Mouse (Mus musculus): ENCODE measurements around the gene Mycbp2. TPM values are rescaled to one million over a fixed set of nuclear protein-coding genes. Genes with fewer than 3 reads are reported as not detected.
A peak's percentile ranks its signal among the peaks of the same experiment; 100 is the strongest.

Gene Mycbp2
- polyA plus RNA-seq, 1 experiment from 2014 or later, result 31.5 TPM

- no peak overlapping the region for H3K4me2 ChIP-seq (ENCODE audit: low read length)
- 67% methylated on average over 3 of the region's 3 CpGs for WGBS
- no peak for ATAC-seq (replicated peaks; ENCODE audit: low FRiP score, low TSS enrichment, low read depth)
Measured at GRCm38 (mm10) chr14:103356066-103356465, 9.5 kb upstream of the Mycbp2 start.

GRCm38 (mm10) chr14:103354396-103355352 lies 8.1 kb upstream of the Mycbp2 start:
- ATAC-seq (replicated peaks; ENCODE audit: low FRiP score, low TSS enrichment, low read depth), result peak; percentile 37; the same call in 1 of the 2 replicates
- WGBS, result 33% methylated on average over 16 of the region's 18 CpGs
- H3K27me3 ChIP-seq (replicated peaks; ENCODE audit: control insufficient read depth, insufficient read depth, low read length), result no peaks in the 10 kb centered on the region
- no peak for DNase-seq (ENCODE audit: low spot score)
- H3K4me2 ChIP-seq (ENCODE audit: low read length), result peak overlapping the region; percentile 7; the same call in 1 of the 2 replicates
- H3K9me3 ChIP-seq (ENCODE audit: control insufficient read depth, low read length), result no peaks in the 10 kb centered on the region
- no peak overlapping the region for H3K27ac ChIP-seq (ENCODE audit: low read depth)
- H3K4me1 ChIP-seq (replicated peaks; ENCODE audit: control insufficient read depth, insufficient read depth, low read length), result peaks cover 7% of the 10 kb centered on the region
- no peaks in the 10 kb centered on the region for H3K36me3 ChIP-seq (ENCODE audit: control insufficient read depth, insufficient read depth, low read length)
- 0 out of 2 replicates have a peak overlapping the region, but pooled peaks have one; percentile 1 for H3K4me3 ChIP-seq (ENCODE audit: low read depth, low read length)
- H3K9ac ChIP-seq (ENCODE audit: low read length), result no peak overlapping the region

More at GRCm38 (mm10) chr14:103356066-103356465, 9.5 kb upstream of the Mycbp2 start:
- H3K36me3 ChIP-seq (ENCODE audit: control insufficient read depth, insufficient read depth, low read length), result no peaks in the 10 kb centered on the region
- no peak overlapping the region for H3K4me3 ChIP-seq (ENCODE audit: low read depth, low read length)
- H3K9ac ChIP-seq (ENCODE audit: low read length), result no peak overlapping the region
- no peaks in the 10 kb centered on the region for H3K9me3 ChIP-seq (ENCODE audit: control insufficient read depth, low read length)
- H3K27me3 ChIP-seq (replicated peaks; ENCODE audit: control insufficient read depth, insufficient read depth, low read length), result no peaks in the 10 kb centered on the region
- peaks cover 7% of the 10 kb centered on the region for H3K4me1 ChIP-seq (replicated peaks; ENCODE audit: control insufficient read depth, insufficient read depth, low read length)
- no peak overlapping the region for H3K27ac ChIP-seq (ENCODE audit: low read depth)
- no peak for DNase-seq (ENCODE audit: low spot score)

- H3K27me3 ChIP-seq (replicated peaks; ENCODE audit: control insufficient read depth, insufficient read depth, low read length), result no peaks in the 10 kb centered on the region
- H3K36me3 ChIP-seq (ENCODE audit: control insufficient read depth, insufficient read depth, low read length), result no peaks in the 10 kb centered on the region
- H3K27ac ChIP-seq (ENCODE audit: low read depth), result peak overlapping the region; percentile 83
- peak; percentile 49 for ATAC-seq (replicated peaks; ENCODE audit: low FRiP score, low TSS enrichment, low read depth)
- DNase-seq (ENCODE audit: low spot score), result peak; percentile 81
- under 1% methylated on average over 62 of the region's 83 CpGs for WGBS
- peak overlapping the region; percentile 67 for H3K4me3 ChIP-seq (ENCODE audit: low read depth, low read length)
- H3K9me3 ChIP-seq (ENCODE audit: control insufficient read depth, low read length), result no peaks in the 10 kb centered on the region
- peaks cover 18% of the 10 kb centered on the region for H3K4me1 ChIP-seq (replicated peaks; ENCODE audit: control insufficient read depth, insufficient read depth, low read length)
- peak overlapping the region; percentile 83 for H3K4me2 ChIP-seq (ENCODE audit: low read length)
- H3K9ac ChIP-seq (ENCODE audit: low read length), result peak overlapping the region; percentile 67
Measured at GRCm38 (mm10) chr14:103345858-103346728, 521 bp downstream of the Mycbp2 start.

GRCm38 (mm10) chr14:103345486-103345857 lies 1.1 kb downstream of the Mycbp2 start:
- Histone ChIP-seq H3K9me3 (ENCODE audit: control insufficient read depth, low read length) (no peaks in the 10 kb centered on the region), H3K27me3 (replicated peaks; ENCODE audit: control insufficient read depth, insufficient read depth, low read length) (no peaks in the 10 kb centered on the region), H3K36me3 (ENCODE audit: control insufficient read depth, insufficient read depth, low read length) (no peaks in the 10 kb centered on the region), H3K4me2 (ENCODE audit: low read length) (peak overlapping the region; percentile 83), H3K27ac (ENCODE audit: low read depth) (peak overlapping the region; percentile 83; the same call in 1 of the 2 replicates), H3K4me3 (ENCODE audit: low read depth, low read length) (peak overlapping the region; percentile 67), H3K9ac (ENCODE audit: low read length) (peak overlapping the region; percentile 67), H3K4me1 (replicated peaks; ENCODE audit: control insufficient read depth, insufficient read depth, low read length) (peaks cover 18% of the 10 kb centered on the region)
- DNase-seq (ENCODE audit: low spot score) (no peak), ATAC-seq (replicated peaks; ENCODE audit: low FRiP score, low TSS enrichment, low read depth) (no peak)
- 3% methylated on average over 6 of the region's 6 CpGs for WGBS

- ATAC-seq (replicated peaks; ENCODE audit: low FRiP score, low TSS enrichment, low read depth), result no peak
- H3K27me3 ChIP-seq (replicated peaks; ENCODE audit: control insufficient read depth, insufficient read depth, low read length), result no peaks in the 10 kb centered on the region
- H3K4me3 ChIP-seq (ENCODE audit: low read depth, low read length), result peak overlapping the region; percentile 67
- H3K9ac ChIP-seq (ENCODE audit: low read length), result peak overlapping the region; percentile 67; the same call in 1 of the 2 replicates
- peaks cover 18% of the 10 kb centered on the region for H3K4me1 ChIP-seq (replicated peaks; ENCODE audit: control insufficient read depth, insufficient read depth, low read length)
- 48% methylated on average over 2 of the region's 2 CpGs for WGBS
- DNase-seq (ENCODE audit: low spot score), result no peak
- H3K36me3 ChIP-seq (ENCODE audit: control insufficient read depth, insufficient read depth, low read length), result no peaks in the 10 kb centered on the region
- no peak overlapping the region for H3K27ac ChIP-seq (ENCODE audit: low read depth)
- H3K9me3 ChIP-seq (ENCODE audit: control insufficient read depth, low read length), result no peaks in the 10 kb centered on the region
- H3K4me2 ChIP-seq (ENCODE audit: low read length), result peak overlapping the region; percentile 83
Measured at GRCm38 (mm10) chr14:103345011-103345410, 1.6 kb downstream of the Mycbp2 start.

- WGBS, result 50% methylated on average over 5 of the region's 5 CpGs
- no peak overlapping the region for H3K4me3 ChIP-seq (ENCODE audit: low read depth, low read length)
- ATAC-seq (replicated peaks; ENCODE audit: low FRiP score, low TSS enrichment, low read depth) (no peak), DNase-seq (ENCODE audit: low spot score) (no peak)
- H3K36me3 ChIP-seq (ENCODE audit: control insufficient read depth, insufficient read depth, low read length), result no peaks in the 10 kb centered on the region
- H3K9ac ChIP-seq (ENCODE audit: low read length), result no peak overlapping the region
- no peaks in the 10 kb centered on the region for H3K27me3 ChIP-seq (replicated peaks; ENCODE audit: control insufficient read depth, insufficient read depth, low read length)
- H3K4me1 ChIP-seq (replicated peaks; ENCODE audit: control insufficient read depth, insufficient read depth, low read length), result peaks cover 18% of the 10 kb centered on the region
- no peaks in the 10 kb centered on the region for H3K9me3 ChIP-seq (ENCODE audit: control insufficient read depth, low read length)
- H3K27ac ChIP-seq (ENCODE audit: low read depth), result no peak overlapping the region
- no peak overlapping the region for H3K4me2 ChIP-seq (ENCODE audit: low read length)
Measured at GRCm38 (mm10) chr14:103343791-103344190, 2.8 kb downstream of the Mycbp2 start.

- DNase-seq (ENCODE audit: low spot score) (no peak), ATAC-seq (replicated peaks; ENCODE audit: low FRiP score, low TSS enrichment, low read depth) (no peak)
- no peak overlapping the region for H3K27ac ChIP-seq (ENCODE audit: low read depth)
Measured at GRCm38 (mm10) chr14:103341385-103342294, 5.0 kb downstream of the Mycbp2 start.

More at GRCm38 (mm10) chr14:103341385-103342294, 5.0 kb downstream of the Mycbp2 start:
- Histone ChIP-seq H3K4me3 (ENCODE audit: low read depth, low read length) (no peak overlapping the region), H3K4me1 (replicated peaks; ENCODE audit: control insufficient read depth, insufficient read depth, low read length) (peaks cover 18% of the 10 kb centered on the region), H3K9me3 (ENCODE audit: control insufficient read depth, low read length) (no peaks in the 10 kb centered on the region), H3K9ac (ENCODE audit: low read length) (no peak overlapping the region), H3K36me3 (ENCODE audit: control insufficient read depth, insufficient read depth, low read length) (no peaks in the 10 kb centered on the region), H3K4me2 (ENCODE audit: low read length) (no peak overlapping the region), H3K27me3 (replicated peaks; ENCODE audit: control insufficient read depth, insufficient read depth, low read length) (no peaks in the 10 kb centered on the region)
- WGBS, result 60% methylated on average over 1 of the region's 1 CpGs
